Mouse (Mus musculus): ENCODE measurements around the gene Dusp6. TPM values are rescaled to one million over a fixed set of nuclear protein-coding genes. Genes with fewer than 3 reads are reported as not detected.

The Dusp6 gene
- polyA plus RNA-seq, 1 experiment from 2014 or later, result 41.2 TPM

DNA sequence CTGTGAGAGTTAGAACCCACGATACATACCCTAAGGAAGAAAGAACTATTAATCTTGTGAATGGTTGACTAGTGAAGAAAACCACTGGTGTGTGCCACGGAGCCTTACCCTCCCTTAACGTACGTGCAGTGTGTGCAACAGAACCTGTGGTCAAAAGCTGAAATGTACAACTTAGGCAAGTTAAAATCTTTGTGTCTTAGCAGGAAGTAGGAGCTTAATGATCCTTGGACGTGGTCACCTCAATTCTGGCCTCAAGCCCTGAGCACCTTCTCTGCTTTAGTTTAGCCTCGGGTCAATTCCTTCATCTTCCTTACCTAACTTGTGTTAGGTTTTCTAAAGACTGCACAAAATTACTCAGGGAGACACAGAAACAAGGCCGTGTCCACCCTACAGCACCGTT lies 3.2 kb upstream of the Dusp6 start:
- H3K4me2 ChIP-seq (replicated peaks; ENCODE audit: low read depth, low read length), result no peak overlapping the region
- no peak for ATAC-seq (ENCODE audit: insufficient number of reproducible peaks, insufficient read depth, low FRiP score, low read depth)
- 0 out of 2 replicates have a peak, but pooled peaks cover 7% of the 10 kb centered on the region for H3K4me1 ChIP-seq (ENCODE audit: control insufficient read depth, insufficient read depth, low read length)
- no peak overlapping the region for H3K4me3 ChIP-seq (ENCODE audit: low read depth, low read length)
- no peaks in the 10 kb centered on the region for H3K27me3 ChIP-seq (ENCODE audit: control insufficient read depth, insufficient read depth, low read length)
- no peak overlapping the region for H3K9ac ChIP-seq (replicated peaks; ENCODE audit: low read depth, low read length)
- no peaks in the 10 kb centered on the region for H3K9me3 ChIP-seq (ENCODE audit: control insufficient read depth, low read depth, low read length)
- WGBS, result 84% methylated on average over 8 of the region's 8 CpGs
- no peaks in the 10 kb centered on the region for H3K36me3 ChIP-seq (ENCODE audit: control insufficient read depth, insufficient read depth, low read length)
- no peak overlapping the region for H3K27ac ChIP-seq (ENCODE audit: low read length)

DNA sequence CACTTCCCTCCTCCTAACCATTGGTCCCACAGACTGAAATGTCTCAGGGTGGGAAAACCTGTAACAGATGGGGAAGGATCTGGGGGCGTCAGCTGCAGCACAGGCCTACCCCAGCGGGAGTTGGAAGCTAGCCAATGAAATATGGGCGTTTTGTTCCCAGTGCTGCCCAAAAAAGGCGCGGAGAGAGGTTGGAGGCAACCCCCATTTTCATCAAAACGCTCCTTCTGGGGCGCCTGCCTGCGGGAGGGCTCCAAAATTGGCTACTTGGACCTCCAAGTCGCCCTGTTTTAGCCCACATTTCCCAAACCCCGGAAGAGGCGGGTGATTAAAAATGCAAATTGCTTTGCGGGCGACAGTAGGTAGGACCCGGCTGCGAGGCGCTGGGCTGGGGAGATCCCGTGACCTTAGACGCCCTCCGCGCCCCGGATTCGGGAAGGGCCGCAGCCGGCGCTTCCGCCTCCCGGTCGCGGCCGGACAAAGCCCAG lies 1.8 kb upstream of the Dusp6 start:
- Histone ChIP-seq H3K36me3 (ENCODE audit: control insufficient read depth, insufficient read depth, low read length) (peaks cover 3% of the 10 kb centered on the region; the same call in 1 of the 2 replicates), H3K9ac (replicated peaks; ENCODE audit: low read depth, low read length) (peak overlapping the region; percentile 67), H3K4me3 (ENCODE audit: low read depth, low read length) (peak overlapping the region; percentile 53), H3K9me3 (ENCODE audit: control insufficient read depth, low read depth, low read length) (no peaks in the 10 kb centered on the region), H3K4me2 (replicated peaks; ENCODE audit: low read depth, low read length) (peak overlapping the region; percentile 76), H3K4me1 (ENCODE audit: control insufficient read depth, insufficient read depth, low read length) (peaks cover 11% of the 10 kb centered on the region), H3K27me3 (ENCODE audit: control insufficient read depth, insufficient read depth, low read length) (no peaks in the 10 kb centered on the region), H3K27ac (ENCODE audit: low read length) (peak overlapping the region; percentile 96)
- 0 out of 2 replicates have a peak, but pooled peaks have one; percentile 5 for ATAC-seq (ENCODE audit: insufficient number of reproducible peaks, insufficient read depth, low FRiP score, low read depth)
- under 1% methylated on average over 30 of the region's 30 CpGs for WGBS

DNA sequence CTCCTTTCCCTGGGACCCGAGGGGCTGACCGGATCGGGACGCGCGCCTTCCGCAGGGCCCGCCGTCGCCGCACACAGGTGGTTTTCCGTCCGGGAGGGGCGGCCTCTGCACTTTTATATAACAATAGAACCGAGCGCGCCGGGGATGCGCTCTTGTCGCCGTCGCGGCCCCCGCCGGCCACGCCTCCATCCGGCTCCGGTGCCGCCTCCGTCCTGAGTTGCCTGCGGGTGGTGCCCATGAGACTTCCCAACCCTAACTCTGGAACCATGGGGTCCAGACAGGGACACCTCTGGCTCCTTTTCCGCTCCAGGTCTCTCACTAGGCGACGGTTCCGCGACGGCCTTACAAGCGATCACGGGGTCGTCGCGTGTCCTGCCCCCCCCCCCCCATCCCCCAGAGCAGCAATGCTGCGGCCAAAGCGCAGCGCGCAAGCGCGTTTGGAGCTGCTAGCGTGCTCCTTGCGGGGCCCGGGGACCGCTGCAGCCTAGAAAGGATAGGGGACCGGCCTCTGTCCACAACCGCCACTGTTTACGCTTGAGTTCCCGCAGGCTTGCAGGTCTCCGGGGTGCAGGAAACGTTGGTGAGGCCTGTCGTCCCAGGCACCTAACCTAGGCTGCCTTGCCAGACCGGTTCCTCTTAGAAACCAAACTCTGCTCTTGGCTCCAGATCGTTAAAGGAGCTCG lies 1.3 kb upstream of the Dusp6 start:
- H3K9ac ChIP-seq (replicated peaks; ENCODE audit: low read depth, low read length), result peak overlapping the region; percentile 67
- H3K27me3 ChIP-seq (ENCODE audit: control insufficient read depth, insufficient read depth, low read length), result no peaks in the 10 kb centered on the region
- peak; percentile 57 for ATAC-seq (ENCODE audit: insufficient number of reproducible peaks, insufficient read depth, low FRiP score, low read depth)
- peak overlapping the region; percentile 76 for H3K4me2 ChIP-seq (replicated peaks; ENCODE audit: low read depth, low read length)
- H3K27ac ChIP-seq (ENCODE audit: low read length), result peak overlapping the region; percentile 96
- H3K9me3 ChIP-seq (ENCODE audit: control insufficient read depth, low read depth, low read length), result no peaks in the 10 kb centered on the region
- peaks cover 14% of the 10 kb centered on the region for H3K4me1 ChIP-seq (ENCODE audit: control insufficient read depth, insufficient read depth, low read length)
- H3K4me3 ChIP-seq (ENCODE audit: low read depth, low read length), result peak overlapping the region; percentile 53
- WGBS, result under 1% methylated on average over 61 of the region's 62 CpGs
- peaks cover 6% of the 10 kb centered on the region; the same call in 1 of the 2 replicates for H3K36me3 ChIP-seq (ENCODE audit: control insufficient read depth, insufficient read depth, low read length)

DNA sequence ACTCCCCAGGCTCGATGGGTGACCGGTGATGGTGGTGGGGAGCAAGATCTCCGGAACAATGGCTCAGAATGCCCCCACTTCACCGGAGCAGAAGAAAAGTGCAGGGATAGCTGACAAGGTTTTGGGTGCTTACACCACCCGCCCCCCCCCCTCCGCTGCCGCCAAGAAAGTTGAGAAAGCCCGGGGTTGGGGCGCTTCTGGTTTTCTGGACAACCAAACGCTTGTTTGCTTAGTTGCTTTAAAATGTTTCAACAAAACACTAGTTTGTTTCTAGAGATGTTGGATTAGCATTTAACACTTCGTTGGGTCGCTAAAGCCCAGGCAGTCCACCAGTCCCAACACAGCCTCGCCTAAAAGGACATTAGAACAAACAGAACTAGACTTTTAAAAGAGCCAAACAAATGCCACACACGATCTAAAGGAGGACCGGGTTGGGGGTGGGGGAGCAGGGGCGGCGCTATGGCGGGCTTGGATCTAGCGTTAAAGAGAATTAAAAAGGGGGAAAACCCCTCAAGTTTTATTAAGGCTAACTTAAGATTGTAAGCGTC lies 638 bp upstream of the Dusp6 start:
- H3K9me3 ChIP-seq (ENCODE audit: control insufficient read depth, low read depth, low read length), result no peaks in the 10 kb centered on the region
- H3K4me1 ChIP-seq (ENCODE audit: control insufficient read depth, insufficient read depth, low read length), result peaks cover 14% of the 10 kb centered on the region
- peaks cover 6% of the 10 kb centered on the region; the same call in 1 of the 2 replicates for H3K36me3 ChIP-seq (ENCODE audit: control insufficient read depth, insufficient read depth, low read length)
- peak overlapping the region; percentile 53 for H3K4me3 ChIP-seq (ENCODE audit: low read depth, low read length)
- ATAC-seq (ENCODE audit: insufficient number of reproducible peaks, insufficient read depth, low FRiP score, low read depth), result no peak
- peak overlapping the region; percentile 96 for H3K27ac ChIP-seq (ENCODE audit: low read length)
- peak overlapping the region; percentile 67 for H3K9ac ChIP-seq (replicated peaks; ENCODE audit: low read depth, low read length)
- H3K4me2 ChIP-seq (replicated peaks; ENCODE audit: low read depth, low read length), result peak overlapping the region; percentile 76
- WGBS, result under 1% methylated on average over 20 of the region's 20 CpGs
- H3K27me3 ChIP-seq (ENCODE audit: control insufficient read depth, insufficient read depth, low read length), result no peaks in the 10 kb centered on the region

DNA sequence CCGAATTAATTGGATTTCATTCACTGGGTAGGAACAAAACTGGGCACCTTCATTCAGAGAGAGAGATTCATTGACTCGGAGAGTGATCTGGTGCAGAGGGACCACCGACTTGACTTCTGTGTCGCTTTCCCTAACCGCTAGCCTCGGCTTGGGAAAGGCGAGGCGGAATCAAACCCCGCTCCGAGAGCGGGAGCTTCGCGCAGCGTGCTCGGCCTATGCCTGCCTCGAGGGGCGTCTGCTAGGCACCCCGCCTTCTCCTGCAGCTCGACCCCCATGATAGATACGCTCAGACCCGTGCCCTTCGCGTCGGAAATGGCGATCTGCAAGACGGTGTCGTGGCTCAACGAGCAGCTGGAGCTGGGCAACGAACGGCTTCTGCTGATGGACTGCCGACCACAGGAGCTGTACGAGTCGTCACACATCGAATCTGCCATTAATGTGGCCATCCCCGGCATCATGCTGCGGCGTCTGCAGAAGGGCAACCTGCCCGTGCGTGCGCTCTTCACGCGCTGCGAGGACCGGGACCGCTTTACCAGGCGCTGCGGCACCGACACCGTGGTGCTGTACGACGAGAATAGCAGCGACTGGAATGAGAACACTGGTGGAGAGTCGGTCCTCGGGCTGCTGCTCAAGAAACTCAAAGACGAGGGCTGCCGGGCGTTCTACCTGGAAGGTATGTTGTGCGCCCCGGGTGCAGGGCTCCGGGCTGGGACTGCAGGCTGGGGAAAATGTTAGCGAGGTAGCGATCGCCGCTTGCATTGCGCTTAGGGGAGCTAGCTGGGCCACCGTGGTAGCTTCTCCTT lies 589 bp downstream of the Dusp6 start:
- Histone ChIP-seq H3K36me3 (ENCODE audit: control insufficient read depth, insufficient read depth, low read length) (peaks cover 6% of the 10 kb centered on the region; the same call in 1 of the 2 replicates), H3K9ac (replicated peaks; ENCODE audit: low read depth, low read length) (peak overlapping the region; percentile 57), H3K4me1 (ENCODE audit: control insufficient read depth, insufficient read depth, low read length) (peaks cover 15% of the 10 kb centered on the region), H3K4me2 (replicated peaks; ENCODE audit: low read depth, low read length) (peak overlapping the region; percentile 76), H3K9me3 (ENCODE audit: control insufficient read depth, low read depth, low read length) (no peaks in the 10 kb centered on the region), H3K4me3 (ENCODE audit: low read depth, low read length) (peak overlapping the region; percentile 53), H3K27ac (ENCODE audit: low read length) (peak overlapping the region; percentile 96), H3K27me3 (ENCODE audit: control insufficient read depth, insufficient read depth, low read length) (no peaks in the 10 kb centered on the region)
- WGBS, result under 1% methylated on average over 66 of the region's 66 CpGs
- ATAC-seq (ENCODE audit: insufficient number of reproducible peaks, insufficient read depth, low FRiP score, low read depth), result peak; percentile 11; the same call in 1 of the 2 replicates

DNA sequence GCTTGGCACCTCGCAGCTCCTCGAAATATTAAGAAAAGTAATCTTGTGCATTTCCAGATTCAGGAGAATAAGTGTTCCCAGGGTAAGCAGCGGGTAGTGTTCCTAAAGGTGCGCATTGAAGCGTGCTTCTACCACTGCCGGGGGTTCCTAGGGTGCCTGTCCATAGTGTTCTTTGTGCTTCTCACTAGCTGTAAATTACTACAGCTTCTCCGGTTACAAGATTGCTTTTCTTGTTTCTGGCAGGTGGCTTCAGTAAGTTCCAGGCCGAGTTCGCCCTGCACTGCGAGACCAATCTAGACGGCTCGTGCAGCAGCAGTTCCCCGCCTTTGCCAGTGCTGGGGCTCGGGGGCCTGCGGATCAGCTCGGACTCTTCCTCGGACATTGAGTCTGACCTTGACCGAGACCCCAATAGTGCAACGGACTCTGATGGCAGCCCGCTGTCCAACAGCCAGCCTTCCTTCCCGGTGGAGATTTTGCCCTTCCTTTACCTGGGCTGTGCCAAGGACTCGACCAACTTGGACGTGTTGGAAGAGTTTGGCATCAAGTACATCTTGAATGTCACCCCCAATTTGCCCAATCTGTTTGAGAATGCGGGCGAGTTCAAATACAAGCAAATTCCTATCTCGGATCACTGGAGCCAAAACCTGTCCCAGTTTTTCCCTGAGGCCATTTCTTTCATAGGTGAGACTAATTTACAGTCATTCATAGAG lies 1.4 kb downstream of the Dusp6 start:
- under 1% methylated on average over 26 of the region's 26 CpGs for WGBS

DNA sequence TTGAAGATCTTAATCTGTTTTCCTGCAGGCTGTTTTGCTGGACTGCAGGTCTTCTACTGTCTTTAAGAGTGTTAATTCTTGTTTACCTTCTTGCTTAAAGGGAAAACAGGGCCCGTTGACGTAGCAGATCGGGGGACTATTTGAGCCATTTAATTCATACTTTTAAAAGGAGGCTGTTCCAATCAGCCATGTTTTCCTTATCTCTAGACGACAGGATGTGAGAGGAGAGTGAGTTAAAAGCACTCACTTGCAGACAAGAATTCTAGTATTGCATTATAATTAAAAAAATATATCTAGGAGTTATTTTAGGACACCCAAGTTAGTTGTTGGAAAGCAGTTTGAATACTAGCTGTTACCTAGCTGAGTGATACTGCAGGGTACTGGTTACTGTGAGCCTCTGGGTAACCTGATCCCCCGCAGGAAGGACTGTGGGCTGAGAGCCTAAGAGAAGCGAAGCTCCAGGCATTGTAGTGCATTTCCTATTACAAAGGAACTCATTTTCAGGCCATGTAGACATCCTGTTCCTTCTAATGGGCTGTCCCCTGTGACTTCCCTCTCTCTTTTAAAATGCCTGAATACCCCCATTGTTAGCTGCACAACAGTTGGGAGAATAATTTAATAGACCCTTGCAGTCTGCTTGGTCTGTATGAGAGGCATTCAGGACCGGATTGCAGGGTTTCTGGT lies 2.1 kb downstream of the Dusp6 start:
- peak overlapping the region; percentile 76 for H3K4me2 ChIP-seq (replicated peaks; ENCODE audit: low read depth, low read length)
- no peaks in the 10 kb centered on the region for H3K9me3 ChIP-seq (ENCODE audit: control insufficient read depth, low read depth, low read length)
- WGBS, result 11% methylated on average over 7 of the region's 7 CpGs
- H3K27ac ChIP-seq (ENCODE audit: low read length), result peak overlapping the region; percentile 96; the same call in 1 of the 2 replicates
- no peak for ATAC-seq (ENCODE audit: insufficient number of reproducible peaks, insufficient read depth, low FRiP score, low read depth)
- peaks cover 6% of the 10 kb centered on the region; the same call in 1 of the 2 replicates for H3K36me3 ChIP-seq (ENCODE audit: control insufficient read depth, insufficient read depth, low read length)
- peak overlapping the region; percentile 53 for H3K4me3 ChIP-seq (ENCODE audit: low read depth, low read length)
- H3K27me3 ChIP-seq (ENCODE audit: control insufficient read depth, insufficient read depth, low read length), result no peaks in the 10 kb centered on the region
- peak overlapping the region; percentile 57 for H3K9ac ChIP-seq (replicated peaks; ENCODE audit: low read depth, low read length)
- H3K4me1 ChIP-seq (ENCODE audit: control insufficient read depth, insufficient read depth, low read length), result peaks cover 21% of the 10 kb centered on the region

More for the DNA sequence above, 1.4 kb downstream of the Dusp6 start:
- H3K27me3 ChIP-seq (ENCODE audit: control insufficient read depth, insufficient read depth, low read length), result no peaks in the 10 kb centered on the region
- H3K4me2 ChIP-seq (replicated peaks; ENCODE audit: low read depth, low read length), result peak overlapping the region; percentile 76
- peaks cover 6% of the 10 kb centered on the region; the same call in 1 of the 2 replicates for H3K36me3 ChIP-seq (ENCODE audit: control insufficient read depth, insufficient read depth, low read length)
- no peaks in the 10 kb centered on the region for H3K9me3 ChIP-seq (ENCODE audit: control insufficient read depth, low read depth, low read length)
- H3K4me3 ChIP-seq (ENCODE audit: low read depth, low read length), result peak overlapping the region; percentile 53
- ATAC-seq (ENCODE audit: insufficient number of reproducible peaks, insufficient read depth, low FRiP score, low read depth), result no peak
- H3K9ac ChIP-seq (replicated peaks; ENCODE audit: low read depth, low read length), result peak overlapping the region; percentile 57
- peaks cover 23% of the 10 kb centered on the region for H3K4me1 ChIP-seq (ENCODE audit: control insufficient read depth, insufficient read depth, low read length)
- H3K27ac ChIP-seq (ENCODE audit: low read length), result peak overlapping the region; percentile 96

Measured in stomach, embryonic 14.5 days (tissue).